Comparison of ENCODE assay signal across 18 mouse cellular contexts in genomic region chr6:39115438-39115837, GRCm38 (mm10).
"Had no signal": no experiment of that assay in that cellular context is flagged by ENCODE, and none has a peak within 500 bp of the region (broad histone marks: within the 10 kb centered on the region; RNA-seq: fewer than 3 reads in every experiment).

No protein-coding gene starts in this region.

- H3K9ac ChIP-seq: liver, embryonic 12.5 days; liver, embryonic 15.5 days; lung, embryonic 14.5 days; midbrain, embryonic 12.5 days; neural tube, embryonic 13.5 days; neural tube, embryonic 15.5 days; stomach, embryonic 15.5 days had no signal

- H3K9me3 ChIP-seq: liver, embryonic 12.5 days; liver, embryonic 15.5 days; midbrain, embryonic 12.5 days; neural tube, embryonic 13.5 days; neural tube, embryonic 15.5 days; stomach, embryonic 15.5 days had no signal

- H3K36me3 ChIP-seq: liver, embryonic 12.5 days; liver, embryonic 15.5 days; midbrain, embryonic 10.5 days; midbrain, embryonic 12.5 days; neural tube, embryonic 13.5 days; neural tube, embryonic 15.5 days; stomach, embryonic 15.5 days had no signal

- H3K27ac ChIP-seq: liver, embryonic 12.5 days; liver, embryonic 15.5 days; midbrain, embryonic 10.5 days; midbrain, embryonic 12.5 days; neural tube, embryonic 13.5 days; neural tube, embryonic 15.5 days; stomach, embryonic 15.5 days had no signal

- H3K4me3 ChIP-seq: liver, embryonic 12.5 days; liver, embryonic 15.5 days; midbrain, embryonic 10.5 days; midbrain, embryonic 12.5 days; myocyte; neural tube, embryonic 13.5 days; neural tube, embryonic 15.5 days; stomach, embryonic 15.5 days had no signal

- H3K27me3 ChIP-seq: stomach, embryonic 15.5 days had no signal

- H3K4me2 ChIP-seq: liver, embryonic 12.5 days; lung, embryonic 14.5 days; midbrain, embryonic 12.5 days; neural tube, embryonic 13.5 days; neural tube, embryonic 15.5 days; stomach, embryonic 15.5 days had no signal

- ATAC-seq: liver, embryonic 12.5 days; midbrain, embryonic 16.5 days had no signal

- DNase-seq: lung, embryonic 14.5 days; lung, postnatal 10 days; lung, postnatal 4 days; midbrain, embryonic 14.5 days; right cerebral cortex, postnatal 14 days; right cerebral cortex, postnatal 4 days; thymus, adult 18-20 months; thymus, postnatal 14 days; thymus, postnatal 36 days had no signal
